Mouse (Mus musculus) bone marrow, adult 2 months (tissue): Measurements from ENCODE around the gene Phf12.

ENCODE experiments used
- CTCF ChIP-seq: fragments of 200-500 bp; IDR thresholded peaks from 2 replicates; pipeline ENCODE4 v1.5.1; 2011; ENCODE audit warnings: low read length, control low read depth; ENCODE audit not compliant: control insufficient read depth, insufficient read depth
- POLR2A ChIP-seq: fragments of 200-500 bp; IDR thresholded peaks from 2 replicates; pipeline ENCODE4 v1.6.1; 2011; ENCODE audit warnings: low read depth, mild to moderate bottlenecking, control low read depth, low read length, borderline replicate concordance; ENCODE audit not compliant: control insufficient read depth

GRCm38 (mm10) chr11:77956428-77956827 lies 26.1 kb upstream of the Phf12 start:
- TF ChIP-seq POLR2A: no peak
- TF ChIP-seq CTCF: no peak
